Mouse (Mus musculus) lung, postnatal 0 days (tissue): ENCODE measurements at regions not wholly inside any gene's neighbourhood (a gene's known extent, or its start where the extent isn't known, plus 50 kb on each side); places are given as distances from the start of the nearest gene placed in this dataset.

ENCODE experiments used
- CTCF ChIP-seq: IDR thresholded peaks from 2 replicates; pipeline ENCODE4 v1.5.1; 2016; ENCODE audit warnings: antibody characterized with exemption, mild to moderate bottlenecking
- EP300 ChIP-seq: IDR thresholded peaks from 2 replicates; pipeline ENCODE4 v1.6.1; 2016; ENCODE audit warnings: antibody characterized with exemption, mild to moderate bottlenecking, control low read depth

- TF ChIP-seq CTCF = no peak
- no peak for TF ChIP-seq EP300
Observed at GRCm38 (mm10) chr17:48738708-48739107, 193.5 kb upstream of the Lrfn2 start.
